Mouse (Mus musculus) cerebellum, postnatal 36 days (tissue): ENCODE results near the gene AU022252.
"Not testable (repeated sequence)": the region's sequence is repeated elsewhere in the genome, so short reads cannot be mapped to it uniquely, and the experiment has no call there.

ENCODE experiments used
- DNase-seq, 2 experiments: peaks; one replicate each; pipeline ENCODE4 v3.0.0; 2021 to 2022; ENCODE audit warnings: mixed read lengths in 2 of 2

Gene AU022252

GRCm38 (mm10) chr4:119232410-119233255, at the start of gene AU022252, which contains the start of gene P3h1:
AU022252 (minus strand) TSS chr4:119232712.
P3h1 (plus strand) TSS chr4:119232915.
- DNase-seq: peak; percentile 98 to 100

GRCm38 (mm10) chr4:119278784-119279183, 46.3 kb upstream of the AU022252 start:
- DNase-seq: not testable (repeated sequence)

GRCm38 (mm10) chr4:119275726-119276125, 43.2 kb upstream of the AU022252 start:
- no peak for DNase-seq

- DNase-seq: no peak
Measured at GRCm38 (mm10) chr4:119275226-119275625, 42.7 kb upstream of the AU022252 start.

- no peak for DNase-seq
Measured at GRCm38 (mm10) chr4:119274627-119275026, 42.1 kb upstream of the AU022252 start.

GRCm38 (mm10) chr4:119266606-119267005, 34.1 kb upstream of the AU022252 start:
- DNase-seq: no peak

GRCm38 (mm10) chr4:119263459-119263858, 30.9 kb upstream of the AU022252 start:
- no peak for DNase-seq

GRCm38 (mm10) chr4:119262483-119262882, 30.0 kb upstream of the AU022252 start:
- no peak for DNase-seq

GRCm38 (mm10) chr4:119261087-119261713, 28.7 kb upstream of the AU022252 start:
- DNase-seq: no peak

- no peak for DNase-seq
Measured at GRCm38 (mm10) chr4:119259344-119260254, 27.1 kb upstream of the AU022252 start.

GRCm38 (mm10) chr4:119257083-119257482, 24.6 kb upstream of the AU022252 start:
- DNase-seq: no peak

GRCm38 (mm10) chr4:119255351-119255750, 22.8 kb upstream of the AU022252 start, which contains the start of gene Cldn19:
Cldn19 (plus strand) TSS chr4:119255414.
- no peak for DNase-seq

GRCm38 (mm10) chr4:119254012-119254618, 21.6 kb upstream of the AU022252 start:
- DNase-seq: no peak

- no peak for DNase-seq
Measured at GRCm38 (mm10) chr4:119252025-119252808, 19.7 kb upstream of the AU022252 start.

- DNase-seq: peak in 1 of 2 experiments; percentile 38
Measured at GRCm38 (mm10) chr4:119248407-119248965, 16.0 kb upstream of the AU022252 start.

- peak; percentile 42 to 63 for DNase-seq
Measured at GRCm38 (mm10) chr4:119247462-119248235, 15.1 kb upstream of the AU022252 start.

- DNase-seq: no peak
Measured at GRCm38 (mm10) chr4:119246688-119247225, 14.2 kb upstream of the AU022252 start.

- no peak for DNase-seq
Measured at GRCm38 (mm10) chr4:119245961-119246360, 13.4 kb upstream of the AU022252 start.

GRCm38 (mm10) chr4:119245556-119245955, 13.0 kb upstream of the AU022252 start:
- DNase-seq: peak in 1 of 2 experiments; percentile 32
